Mouse (Mus musculus) gonadal fat pad, adult 2 months (tissue): Measurements from ENCODE around the gene Immp2l. TPM values are rescaled to one million over a fixed set of nuclear protein-coding genes. Genes with fewer than 3 reads are reported as not detected.

Experiments
- DNase-seq: peaks from one replicate; pipeline ENCODE4 v3.0.0-alpha.2; 2012; ENCODE audit warnings: low read depth
- polyA plus RNA-seq: library from polyadenylated mRNA; depleted of rRNA; stranded (reverse); fragments of >200 nt; gene quantifications from 2 replicates; pipeline ENCODE4 v1.2.3, GENCODE M21; 2012

Gene Immp2l
- polyA plus RNA-seq, 1 experiment = 8.4 TPM

- DNase-seq = no peak
Observed at GRCm38 (mm10) chr12:41182856-41183255, 159.0 kb downstream of the Immp2l start.

- no peak for DNase-seq
Observed at GRCm38 (mm10) chr12:41185060-41185459, 161.2 kb downstream of the Immp2l start.

- DNase-seq = no peak
Observed at GRCm38 (mm10) chr12:41185509-41185908, 161.6 kb downstream of the Immp2l start.

GRCm38 (mm10) chr12:41192829-41193228 is 168.9 kb downstream of the Immp2l start:
- DNase-seq = no peak

- DNase-seq = no peak
Observed at GRCm38 (mm10) chr12:41196374-41196773, 172.5 kb downstream of the Immp2l start.

GRCm38 (mm10) chr12:41215186-41215585 is 191.3 kb downstream of the Immp2l start:
- DNase-seq = no peak

GRCm38 (mm10) chr12:41221893-41222292 is 198.0 kb downstream of the Immp2l start:
- no peak for DNase-seq

- DNase-seq = no peak
Observed at GRCm38 (mm10) chr12:41223686-41224085, 199.8 kb downstream of the Immp2l start.

GRCm38 (mm10) chr12:41224538-41224937 is 200.6 kb downstream of the Immp2l start:
- no peak for DNase-seq

GRCm38 (mm10) chr12:41231966-41232365 is 208.1 kb downstream of the Immp2l start:
- DNase-seq = no peak

- DNase-seq = no peak
Observed at GRCm38 (mm10) chr12:41237880-41238279, 214.0 kb downstream of the Immp2l start.

GRCm38 (mm10) chr12:41241221-41241620 is 217.3 kb downstream of the Immp2l start:
- no peak for DNase-seq

- no peak for DNase-seq
Observed at GRCm38 (mm10) chr12:41248254-41248653, 224.4 kb downstream of the Immp2l start.

GRCm38 (mm10) chr12:41250123-41250522 is 226.2 kb downstream of the Immp2l start:
- DNase-seq = no peak

- no peak for DNase-seq
Observed at GRCm38 (mm10) chr12:41257905-41258304, 234.0 kb downstream of the Immp2l start.

- no peak for DNase-seq
Observed at GRCm38 (mm10) chr12:41259608-41260007, 235.7 kb downstream of the Immp2l start.

GRCm38 (mm10) chr12:41274136-41274535 is 250.2 kb downstream of the Immp2l start:
- DNase-seq = no peak

GRCm38 (mm10) chr12:41275361-41275760 is 251.5 kb downstream of the Immp2l start:
- DNase-seq = no peak

- DNase-seq = no peak
Observed at GRCm38 (mm10) chr12:41277896-41278295, 254.0 kb downstream of the Immp2l start.

GRCm38 (mm10) chr12:41289047-41289446 is 265.2 kb downstream of the Immp2l start:
- DNase-seq = no peak

- no peak for DNase-seq
Observed at GRCm38 (mm10) chr12:41307015-41307414, 283.1 kb downstream of the Immp2l start.

- no peak for DNase-seq
Observed at GRCm38 (mm10) chr12:41308726-41309680, 285.1 kb downstream of the Immp2l start.

- no peak for DNase-seq
Observed at GRCm38 (mm10) chr12:41313391-41313790, 289.5 kb downstream of the Immp2l start.
